Mouse (Mus musculus) erythroblast, embryonic 14.5 days (primary cell): ENCODE results near the gene Apoa1.

Experiments used
- GATA1 ChIP-seq: IDR thresholded peaks from 2 replicates; pipeline ENCODE4 v1.6.1; 2012; ENCODE audit warnings: low read length, inconsistent platforms, mixed read lengths
- TAL1 ChIP-seq: IDR thresholded peaks from 3 replicates; pipeline ENCODE4 v1.6.1; 2012; ENCODE audit warnings: low read length, inconsistent platforms, mixed read lengths

GRCm38 (mm10) chr9:46269125-46269524 lies 40.7 kb downstream of the Apoa1 start:
- TF ChIP-seq GATA1 (no peak), TAL1 (no peak)
